Mouse (Mus musculus): ENCODE data around the gene Epha10.

GRCm38 (mm10) chr4:124882151-124882729, 1.5 kb downstream of the Epha10 start:
- TF ChIP-seq CTCF (IDR thresholded peaks at IDR 0.05) = no peak
- TF ChIP-seq EP300 (IDR thresholded peaks at IDR 0.05; ENCODE audit: insufficient read depth, low read depth, low read length) = no peak
